In the genomic region with DNA sequence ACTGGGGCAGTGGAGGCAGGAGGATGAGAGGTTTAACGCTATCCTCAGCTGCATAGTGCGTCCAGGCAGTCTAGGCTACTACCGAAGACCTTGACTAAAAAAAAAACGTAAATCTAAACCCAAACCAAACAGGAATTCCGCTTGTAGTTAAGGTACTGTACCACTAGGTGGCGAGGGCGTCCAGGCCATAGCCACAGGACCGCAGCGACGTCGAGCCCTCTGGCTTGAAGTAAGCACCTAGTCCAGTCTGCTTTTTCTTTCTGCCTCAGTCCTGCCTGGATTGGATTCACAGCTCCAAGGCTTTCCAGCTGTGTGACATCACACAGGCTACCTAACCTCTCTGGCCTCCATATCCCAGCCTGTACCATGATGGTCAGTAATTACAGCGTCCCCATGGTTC, we compare ENCODE assay signal across 8 mouse cellular contexts. TPM values are rescaled to one million over a fixed set of nuclear protein-coding genes. Genes with fewer than 3 reads are reported as not detected.
A peak's percentile ranks its signal among the peaks of the same experiment; 100 is the strongest.
DNase-seq lines count a peak whose midpoint lies in the region; ATAC-seq and TF ChIP-seq lines count a peak whose summit lies in the region.

No protein-coding gene starts in this region.

- no peak overlapping the region for H3K4me2 ChIP-seq in forebrain, embryonic 11.5 days (ENCODE audit: low read depth, low read length, severe bottlenecking)
- H3K4me2 ChIP-seq in forebrain, embryonic 12.5 days, result no peak overlapping the region
- no peak overlapping the region for H3K4me2 ChIP-seq in limb, embryonic 11.5 days (ENCODE audit: low read depth, severe bottlenecking)

- no peaks in the 10 kb centered on the region for H3K4me1 ChIP-seq in forebrain, embryonic 11.5 days (replicated peaks; ENCODE audit: control insufficient read depth, insufficient read depth, low read length)
- peaks cover 4% of the 10 kb centered on the region for H3K4me1 ChIP-seq in forebrain, embryonic 12.5 days
- no peaks in the 10 kb centered on the region; the same call in 1 of the 2 replicates for H3K4me1 ChIP-seq in limb, embryonic 11.5 days (ENCODE audit: control insufficient read depth, insufficient read depth, low read length)
- no peaks in the 10 kb centered on the region for H3K4me1 ChIP-seq in small intestine, adult 2 months (ENCODE audit: control insufficient read depth, insufficient read depth, insufficient read length, low read length)

- H3K9me3 ChIP-seq in forebrain, embryonic 11.5 days (ENCODE audit: control insufficient read depth, low read length), result no peaks in the 10 kb centered on the region
- H3K9me3 ChIP-seq in forebrain, embryonic 12.5 days, result no peaks in the 10 kb centered on the region
- no peaks in the 10 kb centered on the region for H3K9me3 ChIP-seq in limb, embryonic 11.5 days (ENCODE audit: control insufficient read depth, low read length)

- no peak for TF ChIP-seq POLR2A in small intestine, adult 2 months (IDR thresholded peaks at IDR 0.05; ENCODE audit: low read depth, low read length)

- peaks cover 5% of the 10 kb centered on the region for H3K27me3 ChIP-seq in forebrain, embryonic 11.5 days (ENCODE audit: control insufficient read depth, insufficient read depth, low read length)
- peaks cover 23% of the 10 kb centered on the region for H3K27me3 ChIP-seq in forebrain, embryonic 12.5 days
- H3K27me3 ChIP-seq in limb, embryonic 11.5 days (ENCODE audit: control insufficient read depth, insufficient read depth, low read length), result no peaks in the 10 kb centered on the region
- H3K27me3 ChIP-seq in small intestine, adult 2 months (ENCODE audit: control insufficient read depth, insufficient read depth, low read length), result peaks cover 5% of the 10 kb centered on the region

- H3K9ac ChIP-seq in forebrain, embryonic 11.5 days (ENCODE audit: low read length), result no peak overlapping the region
- H3K9ac ChIP-seq in forebrain, embryonic 12.5 days, result no peak overlapping the region
- no peak overlapping the region for H3K9ac ChIP-seq in limb, embryonic 11.5 days (ENCODE audit: low read length)

- H3K27ac ChIP-seq in forebrain, embryonic 11.5 days (ENCODE audit: low read depth, low read length), result no peak overlapping the region
- no peak overlapping the region for H3K27ac ChIP-seq in forebrain, embryonic 12.5 days
- no peak overlapping the region for H3K27ac ChIP-seq in limb, embryonic 11.5 days (replicated peaks; ENCODE audit: low read depth, low read length)
- peak overlapping the region; percentile 50 for H3K27ac ChIP-seq in small intestine, adult 2 months (ENCODE audit: insufficient read depth, low read depth, low read length)

- WGBS in forebrain, embryonic 11.5 days, result 12% methylated on average over 12 of the region's 12 CpGs
- WGBS in forebrain, embryonic 12.5 days, result 11% methylated on average over 12 of the region's 12 CpGs
- WGBS in limb, embryonic 11.5 days, result 11% methylated on average over 12 of the region's 12 CpGs
- WGBS in small intestine, adult 2 months, result 8% methylated on average over 12 of the region's 12 CpGs

- peak; percentile 89 for TF ChIP-seq CTCF in small intestine, adult 2 months (IDR thresholded peaks at IDR 0.05; ENCODE audit: extremely low read depth, insufficient read length, insufficient replicate concordance, low read depth, low read length)

- no peak overlapping the region for H3K4me3 ChIP-seq in forebrain, embryonic 11.5 days (ENCODE audit: low read depth, low read length)
- no peak overlapping the region for H3K4me3 ChIP-seq in forebrain, embryonic 12.5 days (replicated peaks)
- H3K4me3 ChIP-seq in limb, embryonic 11.5 days (ENCODE audit: low read depth, low read length), result no peak overlapping the region
- H3K4me3 ChIP-seq in small intestine, adult 2 months (ENCODE audit: low read depth, low read length), result 0 out of 2 replicates have a peak overlapping the region, but pooled peaks have one; percentile 4

- no peak for ATAC-seq in forebrain, embryonic 11.5 days (replicated peaks; ENCODE audit: low FRiP score)
- ATAC-seq in forebrain, embryonic 12.5 days (ENCODE audit: low FRiP score), result no peak
- no peak for ATAC-seq in limb, embryonic 11.5 days (ENCODE audit: insufficient number of reproducible peaks, low FRiP score, low TSS enrichment, low read depth)

- H3K36me3 ChIP-seq in forebrain, embryonic 11.5 days (ENCODE audit: control insufficient read depth, insufficient read depth, low read length), result no peaks in the 10 kb centered on the region
- H3K36me3 ChIP-seq in forebrain, embryonic 12.5 days (replicated peaks), result no peaks in the 10 kb centered on the region
- H3K36me3 ChIP-seq in limb, embryonic 11.5 days (ENCODE audit: control insufficient read depth, insufficient read depth, low read length), result no peaks in the 10 kb centered on the region
- H3K36me3 ChIP-seq in small intestine, adult 2 months (ENCODE audit: control insufficient read depth, insufficient read depth, low read length), result no peaks in the 10 kb centered on the region

- peak; percentile 83 for DNase-seq in forebrain, embryonic 11.5 days (ENCODE audit: low spot score)
- DNase-seq in ovary, postnatal 14 days (ENCODE audit: low spot score), result peak; percentile 32
- no peak for DNase-seq in ovary, postnatal 10 days (ENCODE audit: low spot score)
- peak; percentile 44 for DNase-seq in c-Kit-negative CD71-positive TER-119-positive erythroid progenitor cells, embryonic 14.5 days (ENCODE audit: low read depth, low spot score)
- peak; percentile 82 for DNase-seq in forelimb bud, embryonic 11.5 days (ENCODE audit: low read depth, low spot score)
- DNase-seq in limb, embryonic 11.5 days (ENCODE audit: low spot score), result peak; percentile 83

RNA-seq across cellular contexts. Expression of a gene that starts 5.1 kb away (rescaled TPM):
- polyA plus RNA-seq in forebrain, embryonic 11.5 days (2014; fragmentation: Nextera tagmentation; extraction: Ambion mirVana), result 4.7 and 5.3 TPM in 2 replicates
- 9.0 and 12.7 TPM in 2 replicates for polyA plus RNA-seq in forebrain, embryonic 12.5 days (2016; fragmentation: Nextera tagmentation; extraction: Ambion mirVana)
- polyA plus RNA-seq in limb, embryonic 11.5 days (2014; fragmentation: Nextera tagmentation; extraction: Ambion mirVana), result 5.6 and 6.5 TPM in 2 replicates
- polyA plus RNA-seq in small intestine, adult 2 months (2012; rRNA removed), result 1.2 and 2.2 TPM in 2 replicates

RNA-seq across cellular contexts. Expression of a gene that starts 13.7 kb away (rescaled TPM):
- polyA plus RNA-seq in forebrain, embryonic 11.5 days (2014; fragmentation: Nextera tagmentation; extraction: Ambion mirVana), result 803 and 835 TPM in 2 replicates
- 699 and 734 TPM in 2 replicates for polyA plus RNA-seq in forebrain, embryonic 12.5 days (2016; fragmentation: Nextera tagmentation; extraction: Ambion mirVana)
- 1,013 and 1,034 TPM in 2 replicates for polyA plus RNA-seq in limb, embryonic 11.5 days (2014; fragmentation: Nextera tagmentation; extraction: Ambion mirVana)
- 1,015 and 1,308 TPM in 2 replicates for polyA plus RNA-seq in small intestine, adult 2 months (2012; rRNA removed)

RNA-seq across cellular contexts. Expression of a gene that starts 15.1 kb away (rescaled TPM):
- polyA plus RNA-seq in forebrain, embryonic 11.5 days (2014; fragmentation: Nextera tagmentation; extraction: Ambion mirVana), result not detected in 2 replicates
- polyA plus RNA-seq in forebrain, embryonic 12.5 days (2016; fragmentation: Nextera tagmentation; extraction: Ambion mirVana), result not detected in 2 replicates
- polyA plus RNA-seq in limb, embryonic 11.5 days (2014; fragmentation: Nextera tagmentation; extraction: Ambion mirVana), result not detected in 2 replicates
- not detected in 2 replicates for polyA plus RNA-seq in small intestine, adult 2 months (2012; rRNA removed)

RNA-seq across cellular contexts. Expression of a gene that starts 26.9 kb away (rescaled TPM):
- 50.5 and 56.8 TPM in 2 replicates for polyA plus RNA-seq in forebrain, embryonic 11.5 days (2014; fragmentation: Nextera tagmentation; extraction: Ambion mirVana)
- polyA plus RNA-seq in forebrain, embryonic 12.5 days (2016; fragmentation: Nextera tagmentation; extraction: Ambion mirVana), result 170 and 178 TPM in 2 replicates
- polyA plus RNA-seq in limb, embryonic 11.5 days (2014; fragmentation: Nextera tagmentation; extraction: Ambion mirVana), result 29.7 and 42.2 TPM in 2 replicates
- polyA plus RNA-seq in small intestine, adult 2 months (2012; rRNA removed), result 26.8 and 58.9 TPM in 2 replicates
